Mouse (Mus musculus) heart, postnatal 0 days (tissue): ENCODE data around the gene Nsd2.

ENCODE experiments used
- CTCF ChIP-seq: IDR thresholded peaks from 2 replicates; pipeline ENCODE4 v1.5.1; 2016; ENCODE audit warnings: antibody characterized with exemption, control low read depth, low read depth
- EP300 ChIP-seq: IDR thresholded peaks from 2 replicates; pipeline ENCODE4 v1.6.1; 2016; ENCODE audit warnings: antibody characterized with exemption, low read depth

- TF ChIP-seq CTCF (no peak), EP300 (no peak)
Observed at GRCm38 (mm10) chr5:33829958-33830357, 9.4 kb downstream of the Nsd2 start.
